Mouse (Mus musculus) embryonic facial prominence, embryonic 10.5 days (tissue): ENCODE data around the gene Stpg3. TPM values are rescaled to one million over a fixed set of nuclear protein-coding genes. Genes with fewer than 3 reads are reported as not detected.

ENCODE experiments used
- DNase-seq: peaks from one replicate; pipeline ENCODE4 v3.0.0-alpha.2; 2017; ENCODE audit warnings: low spot score
- H3K27ac ChIP-seq: fragments of 300-500 bp; sonication (generic); replicated peaks from 2 replicates; pipeline ENCODE4 v1.5.1; 2016; ENCODE audit warnings: mild to moderate bottlenecking
- H3K27me3 ChIP-seq: fragments of 300-500 bp; sonication (generic); replicated peaks from 2 replicates; pipeline ENCODE4 v1.6.1; 2016; ENCODE audit warnings: low read depth, mild to moderate bottlenecking; ENCODE audit not compliant: poor library complexity, severe bottlenecking
- H3K36me3 ChIP-seq: fragments of 300-500 bp; sonication (generic); replicated peaks from 2 replicates; pipeline ENCODE4 v1.6.1; 2016; ENCODE audit warnings: mild to moderate bottlenecking, moderate library complexity
- H3K4me1 ChIP-seq: fragments of 300-500 bp; sonication (generic); 2 replicates; pipeline ENCODE4 v1.6.1; 2016
- H3K4me3 ChIP-seq: fragments of 300-500 bp; sonication (generic); 2 replicates; pipeline ENCODE4 v1.5.1; 2016; ENCODE audit warnings: mild to moderate bottlenecking, moderate library complexity
- H3K9me3 ChIP-seq: fragments of 300-500 bp; sonication (generic); 2 replicates; pipeline ENCODE4 v1.6.1; 2016; ENCODE audit warnings: mild to moderate bottlenecking
- WGBS: fragments of 180-500 bp; shearing (Covaris S2); methylation state at CpG from one replicate; pipeline ENCODE4 v1.1.7; 2016; 5-methylcytosine and 5-hydroxymethylcytosine counted together
- polyA plus RNA-seq: library from polyadenylated mRNA; unstranded; fragments of >200 nt; fragmentation: Nextera tagmentation; extraction: Ambion mirVana; gene quantifications from 2 replicates; pipeline ENCODE4 v1.2.1, GENCODE M21; 2016

Stpg3 gene
- polyA plus RNA-seq, 1 experiment from 2014 or later: not detected

GRCm38 (mm10) chr2:25233421-25233820 is 19.0 kb upstream of the Stpg3 start:
- H3K4me3 ChIP-seq: no peak overlapping the region
- H3K4me1 ChIP-seq: peaks cover 13% of the 10 kb centered on the region
- no peak overlapping the region for H3K27ac ChIP-seq
- H3K27me3 ChIP-seq: peaks cover 31% of the 10 kb centered on the region
- H3K9me3 ChIP-seq: no peaks in the 10 kb centered on the region
- no peak for DNase-seq
- no peaks in the 10 kb centered on the region for H3K36me3 ChIP-seq
- 84% methylated on average over 4 of the region's 4 CpGs for WGBS

GRCm38 (mm10) chr2:25231038-25231437 is 16.6 kb upstream of the Stpg3 start:
- no peak for DNase-seq
- Histone ChIP-seq H3K4me3 (no peak overlapping the region), H3K4me1 (peaks cover 12% of the 10 kb centered on the region), H3K27me3 (peaks cover 31% of the 10 kb centered on the region), H3K36me3 (no peaks in the 10 kb centered on the region), H3K9me3 (no peaks in the 10 kb centered on the region), H3K27ac (no peak overlapping the region)
- WGBS: 53% methylated on average over 12 of the region's 12 CpGs

DNA sequence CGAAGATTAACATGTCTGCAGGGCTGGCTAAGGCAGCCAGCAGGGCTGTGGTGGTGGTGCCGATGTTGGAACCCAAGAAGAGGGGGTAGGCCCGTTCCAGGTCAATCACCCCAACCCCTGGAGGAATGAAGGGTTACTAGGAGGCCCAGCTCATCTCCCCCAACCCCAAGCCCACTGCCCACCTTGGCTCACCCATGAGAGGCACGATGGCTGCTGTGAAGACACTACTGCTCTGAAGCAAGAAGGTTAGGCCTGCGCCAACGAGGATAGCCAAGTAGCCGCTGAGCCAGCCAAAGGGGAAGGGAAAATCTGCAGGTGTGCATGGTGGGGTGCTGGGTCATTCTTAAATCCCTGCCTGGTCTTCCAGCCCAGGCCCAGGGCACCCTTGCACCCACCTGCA is 16.1 kb upstream of the Stpg3 start:
- no peak for DNase-seq
- H3K27me3 ChIP-seq: peaks cover 31% of the 10 kb centered on the region
- no peaks in the 10 kb centered on the region for H3K9me3 ChIP-seq
- peaks cover 17% of the 10 kb centered on the region for H3K4me1 ChIP-seq
- WGBS: 89% methylated on average over 7 of the region's 7 CpGs
- H3K27ac ChIP-seq: no peak overlapping the region
- no peaks in the 10 kb centered on the region for H3K36me3 ChIP-seq
- no peak overlapping the region for H3K4me3 ChIP-seq

- 78% methylated on average over 5 of the region's 5 CpGs for WGBS
- Histone ChIP-seq H3K9me3 (no peaks in the 10 kb centered on the region), H3K4me1 (peaks cover 21% of the 10 kb centered on the region), H3K4me3 (no peak overlapping the region), H3K27ac (no peak overlapping the region), H3K27me3 (peaks cover 28% of the 10 kb centered on the region), H3K36me3 (no peaks in the 10 kb centered on the region)
- no peak for DNase-seq
Measured at GRCm38 (mm10) chr2:25229582-25229981, 15.1 kb upstream of the Stpg3 start.

DNA sequence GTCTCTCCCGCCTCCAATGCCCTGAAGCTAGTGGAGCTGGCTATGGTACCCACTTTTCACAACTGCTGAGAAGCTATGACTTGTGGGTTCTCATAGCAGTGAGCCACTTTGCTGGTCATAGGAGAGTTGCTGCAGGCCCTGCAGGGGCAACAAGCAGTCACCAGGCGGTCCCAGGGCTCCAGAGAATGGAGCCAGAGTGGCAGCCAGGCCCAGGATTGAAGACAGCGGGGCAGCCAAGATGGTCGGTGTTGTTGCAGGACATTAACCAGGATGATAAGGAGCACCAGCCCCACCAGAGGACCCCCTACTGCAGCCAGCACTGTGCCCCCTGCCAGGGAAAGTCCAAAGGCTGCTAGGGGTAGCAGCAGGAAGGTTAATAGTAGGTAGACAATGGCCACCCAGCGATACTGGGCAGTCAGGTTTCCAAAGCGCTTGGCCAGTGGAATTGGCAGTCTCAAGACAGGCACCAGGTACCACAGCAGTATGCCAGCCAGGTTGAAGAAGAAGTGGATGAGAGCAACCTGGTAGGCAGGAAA is 14.6 kb upstream of the Stpg3 start:
- DNase-seq: no peak
- no peaks in the 10 kb centered on the region for H3K9me3 ChIP-seq
- peak overlapping the region; percentile 77 for H3K27ac ChIP-seq
- H3K36me3 ChIP-seq: no peaks in the 10 kb centered on the region
- peak overlapping the region; percentile 45 for H3K4me3 ChIP-seq
- H3K27me3 ChIP-seq: peaks cover 25% of the 10 kb centered on the region
- peaks cover 21% of the 10 kb centered on the region for H3K4me1 ChIP-seq
- 69% methylated on average over 6 of the region's 6 CpGs for WGBS

DNA sequence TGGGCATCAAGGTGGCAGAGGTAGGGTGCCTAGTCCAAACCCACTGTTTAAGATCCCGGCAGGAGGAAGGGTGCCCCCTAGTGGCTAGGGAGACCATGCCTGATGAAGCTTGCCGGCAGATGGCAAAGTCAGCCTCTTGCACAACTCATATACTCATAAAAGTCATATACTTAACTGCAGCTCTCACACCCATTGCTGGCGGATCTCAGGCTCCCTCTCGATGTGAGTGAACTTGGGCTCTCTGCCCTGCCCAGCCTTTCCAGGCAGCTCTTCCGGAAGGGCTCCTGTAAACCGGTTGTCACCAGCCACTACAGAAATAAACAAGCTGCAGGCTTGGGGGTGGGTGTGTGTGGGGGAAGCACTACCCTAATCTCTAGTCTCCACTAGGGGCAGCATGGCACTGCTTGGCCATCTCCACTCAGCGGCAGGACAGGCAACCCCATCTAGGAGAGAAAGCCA is 14.0 kb upstream of the Stpg3 start:
- DNase-seq: peak; percentile 86
- peaks cover 3% of the 10 kb centered on the region for H3K36me3 ChIP-seq
- under 1% methylated on average over 7 of the region's 7 CpGs for WGBS

GRCm38 (mm10) chr2:25227406-25227805 is 13.0 kb upstream of the Stpg3 start:
- Histone ChIP-seq H3K27me3 (peaks cover 24% of the 10 kb centered on the region), H3K27ac (no peak overlapping the region), H3K36me3 (peaks cover 12% of the 10 kb centered on the region), H3K9me3 (no peaks in the 10 kb centered on the region), H3K4me3 (no peak overlapping the region), H3K4me1 (peaks cover 29% of the 10 kb centered on the region)
- whole genome bisulfite sequencing: 93% methylated on average over 4 of the region's 4 CpGs
- DNase-seq: no peak

More for the DNA sequence above, 14.0 kb upstream of the Stpg3 start:
- H3K9me3 ChIP-seq: no peaks in the 10 kb centered on the region
- peak overlapping the region; percentile 45 for H3K4me3 ChIP-seq
- peaks cover 25% of the 10 kb centered on the region for H3K4me1 ChIP-seq
- H3K27ac ChIP-seq: peak overlapping the region; percentile 77
- peaks cover 25% of the 10 kb centered on the region for H3K27me3 ChIP-seq

DNA sequence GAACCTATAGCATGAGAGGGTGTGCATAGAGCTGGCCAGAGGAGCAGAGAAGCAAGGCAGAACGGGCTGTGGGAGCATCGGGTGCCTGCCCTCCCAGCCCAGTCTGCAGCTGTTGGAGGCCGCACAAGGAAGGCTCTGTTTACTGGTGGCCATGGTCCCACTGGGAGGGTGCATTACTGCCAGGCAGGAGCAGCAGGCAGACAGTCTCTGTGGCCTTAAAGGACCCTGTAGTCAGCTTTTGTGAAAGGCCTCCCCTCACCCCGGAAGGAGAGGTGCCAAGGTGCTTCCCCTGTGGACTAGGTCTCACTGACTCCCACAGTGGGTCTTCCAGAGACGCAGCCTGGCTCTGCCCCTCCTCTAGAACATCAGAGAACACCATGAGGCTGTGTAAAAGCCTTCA is 12.4 kb upstream of the Stpg3 start:
- WGBS: 76% methylated on average over 5 of the region's 5 CpGs
- H3K27ac ChIP-seq: peak overlapping the region; percentile 7; the same call in 1 of the 2 replicates
- no peak for DNase-seq

DNA sequence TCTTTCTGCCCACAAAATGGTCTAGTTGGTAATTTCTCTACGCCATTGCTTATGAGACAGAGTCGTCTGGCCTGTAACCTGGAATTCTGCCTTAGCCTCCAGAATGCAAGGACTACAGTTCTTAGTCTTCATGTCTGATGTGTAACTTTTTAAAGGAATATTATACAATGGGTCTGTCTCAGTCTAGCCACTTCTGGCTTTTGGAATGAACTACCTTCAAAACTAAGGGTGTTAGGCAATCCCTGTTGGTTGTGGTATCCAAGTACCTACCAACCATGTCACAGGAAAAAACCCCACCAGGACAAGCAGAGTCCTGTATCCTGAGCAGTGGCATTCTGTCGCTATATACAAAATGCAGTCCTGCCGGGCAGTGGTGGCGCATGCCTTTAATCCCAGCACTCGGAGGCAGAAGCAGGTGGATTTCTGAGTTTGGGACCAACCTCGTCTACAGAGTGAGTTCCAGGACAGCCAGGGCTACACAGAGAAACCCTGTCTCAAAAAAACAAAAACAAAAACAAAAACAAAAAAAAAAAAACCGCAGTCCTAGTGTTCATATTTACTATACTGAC is 11.5 kb upstream of the Stpg3 start:
- peaks cover 26% of the 10 kb centered on the region for H3K36me3 ChIP-seq
- peak overlapping the region; percentile 84 for H3K4me3 ChIP-seq
- 75% methylated on average over 8 of the region's 8 CpGs for WGBS
- H3K27ac ChIP-seq: peak overlapping the region; percentile 91
- no peak for DNase-seq
- H3K27me3 ChIP-seq: peaks cover 8% of the 10 kb centered on the region
- peaks cover 29% of the 10 kb centered on the region for H3K4me1 ChIP-seq
- H3K9me3 ChIP-seq: no peaks in the 10 kb centered on the region

More for the DNA sequence above, 12.4 kb upstream of the Stpg3 start:
- Histone ChIP-seq H3K36me3 (peaks cover 18% of the 10 kb centered on the region), H3K27me3 (peaks cover 18% of the 10 kb centered on the region), H3K4me3 (no peak overlapping the region), H3K4me1 (peaks cover 29% of the 10 kb centered on the region), H3K9me3 (no peaks in the 10 kb centered on the region)

GRCm38 (mm10) chr2:25224766-25225752 is 10.6 kb upstream of the Stpg3 start:
- H3K4me1 ChIP-seq: peaks cover 29% of the 10 kb centered on the region
- no peaks in the 10 kb centered on the region for H3K9me3 ChIP-seq
- peaks cover under 1% of the 10 kb centered on the region; the same call in 1 of the 2 replicates for H3K27me3 ChIP-seq
- peak overlapping the region; percentile 91 for H3K27ac ChIP-seq
- peak overlapping the region; percentile 84 for H3K4me3 ChIP-seq
- DNase-seq: peak; percentile 98
- peaks cover 26% of the 10 kb centered on the region for H3K36me3 ChIP-seq
- 2% methylated on average over 41 of the region's 41 CpGs for WGBS

- peak within 1 kb of the TSS; percentile 93 for H3K27ac ChIP-seq
- H3K36me3 ChIP-seq: peaks cover 26% of the 10 kb centered on the region
- WGBS: under 1% methylated on average over 17 of the region's 17 CpGs
- peaks cover 29% of the 10 kb centered on the region for H3K4me1 ChIP-seq
- H3K4me3 ChIP-seq: peak within 1 kb of the TSS; percentile 84
- no peaks in the 10 kb centered on the region for H3K27me3 ChIP-seq
- DNase-seq: no peak
- H3K9me3 ChIP-seq: no peaks in the 10 kb centered on the region
Measured at GRCm38 (mm10) chr2:25224492-25224765, 10.0 kb upstream of the Stpg3 start, which contains the start of gene Tubb4b. TSS of gene Tubb4b (minus strand) at chr2:25224702.

GRCm38 (mm10) chr2:25223681-25224491 is 9.4 kb upstream of the Stpg3 start:
- no peak for DNase-seq
- Histone ChIP-seq H3K36me3 (peaks cover 26% of the 10 kb centered on the region), H3K4me1 (peaks cover 26% of the 10 kb centered on the region), H3K27ac (peak overlapping the region; percentile 93), H3K27me3 (no peaks in the 10 kb centered on the region), H3K4me3 (peak overlapping the region; percentile 84), H3K9me3 (no peaks in the 10 kb centered on the region)
- 1% methylated on average over 53 of the region's 53 CpGs for WGBS
